Mouse (Mus musculus) frontal cortex, adult (tissue): ENCODE measurements at regions not wholly inside any gene's neighbourhood (a gene's known extent, or its start where the extent isn't known, plus 50 kb on each side); places are given as distances from the start of the nearest gene placed in this dataset.
"Not testable (repeated sequence)": the region's sequence is repeated elsewhere in the genome, so short reads cannot be mapped to it uniquely, and the experiment has no call there.

Experiments
- ATAC-seq: cut with Nextera tagmentation; 2 replicates; pipeline ENCODE4 v1.9.2; 2017; ENCODE audit warnings: mild to moderate bottlenecking, moderate library complexity, mixed read lengths; ENCODE audit not compliant: low TSS enrichment

DNA sequence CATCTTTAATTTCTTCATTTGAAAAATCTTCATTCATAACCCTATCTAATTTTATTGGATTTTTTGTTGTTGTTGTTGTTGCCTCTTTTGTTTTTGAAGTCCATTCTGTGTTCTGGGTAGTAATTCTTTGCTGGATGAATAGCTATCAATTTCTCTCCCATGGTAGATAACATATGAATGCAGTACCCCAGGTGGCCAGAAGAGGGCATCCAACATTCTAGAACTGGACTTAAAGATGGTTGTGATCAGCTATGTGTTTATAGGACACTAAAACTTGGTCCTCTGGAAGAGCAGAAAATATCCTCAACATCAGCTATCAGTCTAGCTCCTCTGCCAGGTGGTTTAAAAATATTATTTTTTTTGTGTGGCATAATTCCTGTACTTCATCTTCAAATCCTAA lies 73.0 kb downstream of the Prl2c3 start:
- ATAC-seq: not testable (repeated sequence)

GRCm38 (mm10) chr13:12717972-12718546 lies 81.8 kb downstream of the Prl2c3 start:
- ATAC-seq: not testable (repeated sequence)

DNA sequence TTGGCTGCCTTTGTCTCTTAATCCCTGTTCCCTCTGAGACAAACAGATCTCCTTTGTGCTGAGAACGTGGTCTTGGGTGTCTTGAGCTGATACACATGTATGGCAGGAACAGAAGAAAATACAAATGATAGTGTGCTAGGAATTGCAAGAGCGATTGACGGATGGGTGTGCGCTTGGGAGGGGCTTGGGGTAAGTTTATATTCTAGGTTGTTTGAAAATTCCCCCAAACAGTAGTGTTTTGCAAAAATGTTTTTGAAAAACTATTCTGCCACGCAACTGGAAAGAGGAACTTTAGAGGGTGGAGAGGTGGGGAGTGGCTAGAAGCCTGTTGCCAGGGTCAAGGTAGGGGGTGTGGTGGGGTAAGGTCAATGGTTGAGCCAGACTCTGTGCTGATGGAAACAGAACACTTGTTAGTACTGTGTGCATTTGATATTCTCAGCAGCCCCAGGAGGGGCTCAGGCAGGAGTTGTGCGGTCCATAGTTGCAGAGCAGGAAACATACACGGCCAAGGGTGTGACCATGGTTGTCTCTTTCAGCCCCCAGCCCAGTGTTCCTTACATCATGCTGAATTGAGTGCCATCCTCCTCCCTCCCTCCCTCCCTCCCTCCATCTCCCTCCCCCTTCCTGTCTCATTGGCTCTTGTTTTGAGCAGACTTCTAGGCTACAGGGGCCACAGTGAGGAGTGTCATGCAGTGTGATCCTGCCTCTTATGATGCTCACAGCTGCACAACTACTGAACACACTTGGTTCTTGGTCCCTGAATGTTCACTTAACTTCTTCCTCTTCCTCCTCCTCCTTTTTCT lies 88.2 kb downstream of the Prl2c3 start:
- ATAC-seq: no peak

DNA sequence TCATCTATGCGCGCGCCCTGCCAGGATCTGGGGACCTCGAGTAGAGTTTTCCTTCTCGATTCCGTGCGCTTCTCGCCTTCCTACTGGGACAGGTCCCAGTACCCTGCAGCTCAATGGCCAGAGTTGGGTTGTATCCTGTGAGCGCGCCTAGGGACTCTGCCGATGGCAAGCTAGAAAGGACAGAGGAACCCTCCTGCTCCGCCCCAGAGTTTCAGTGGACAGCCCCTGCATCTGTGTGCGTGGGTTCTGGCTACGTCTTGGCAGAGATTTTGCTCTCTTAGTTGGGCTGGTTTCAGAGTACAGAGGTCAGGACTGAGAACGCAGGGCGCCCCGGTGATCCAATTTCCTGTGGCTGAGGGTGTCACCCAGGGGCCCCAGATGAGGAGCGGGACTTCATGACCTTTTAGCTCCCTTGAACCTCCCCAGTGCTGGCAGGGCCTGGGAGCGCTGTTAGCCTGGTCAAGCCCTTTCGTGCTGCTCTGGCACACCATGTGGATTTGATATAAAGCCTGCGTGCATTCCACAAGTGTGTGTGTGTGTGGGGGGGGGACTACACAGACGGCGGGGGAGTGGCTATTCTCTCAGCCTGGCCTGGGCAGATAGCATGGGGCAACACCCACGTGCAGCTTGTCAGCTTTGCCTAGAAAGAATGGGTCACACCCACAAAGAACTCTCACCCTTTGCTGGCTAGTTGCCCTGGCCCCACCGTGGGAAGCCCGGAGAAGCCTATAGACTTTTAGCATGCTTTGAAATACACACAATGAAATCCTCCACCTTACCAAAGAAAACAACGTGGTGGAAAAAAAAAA lies 96.9 kb downstream of the Prl2c3 start:
- not testable (repeated sequence) for ATAC-seq

- peak; percentile 82 for ATAC-seq
Measured at GRCm38 (mm10) chr13:12702111-12702803, 97.6 kb downstream of the Prl2c3 start.

GRCm38 (mm10) chr13:12693593-12694118 lies 106.2 kb downstream of the Prl2c3 start:
- not testable (repeated sequence) for ATAC-seq

- ATAC-seq: peak; percentile 88
Measured at GRCm38 (mm10) chr13:12688778-12689177, 111.1 kb downstream of the Prl2c3 start.

GRCm38 (mm10) chr13:12688149-12688548 lies 111.7 kb downstream of the Prl2c3 start:
- not testable (repeated sequence) for ATAC-seq

- not testable (repeated sequence) for ATAC-seq
Measured at GRCm38 (mm10) chr13:12680954-12681571, 115.4 kb downstream of the Ero1lb start.

- ATAC-seq: peak; percentile 38; the same call in 1 of the 2 replicates
Measured at GRCm38 (mm10) chr13:12680283-12680953, 114.7 kb downstream of the Ero1lb start.

DNA sequence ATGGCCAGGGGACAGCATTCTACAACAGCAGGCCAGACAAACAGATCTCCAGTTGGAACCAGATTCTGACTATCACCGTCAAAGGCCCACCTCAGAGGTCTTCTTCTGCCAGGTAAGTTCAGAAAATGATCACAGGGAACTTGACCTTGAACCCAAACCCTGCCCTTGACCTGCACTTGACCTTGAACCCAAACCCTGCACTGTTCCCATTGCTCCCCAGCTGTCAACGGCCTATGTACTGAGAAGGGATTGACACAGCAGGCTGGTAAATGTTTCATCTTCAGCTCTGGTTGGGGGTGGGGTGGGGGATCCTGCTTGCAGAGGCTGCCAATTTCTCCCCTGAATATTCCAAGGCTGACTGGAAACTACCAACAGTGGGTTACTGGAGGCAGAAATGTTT lies 111.7 kb downstream of the Ero1lb start:
- ATAC-seq: no peak

- ATAC-seq: not testable (repeated sequence)
Measured at GRCm38 (mm10) chr13:12671011-12671410, 105.3 kb downstream of the Ero1lb start.

- ATAC-seq: not testable (repeated sequence)
Measured at GRCm38 (mm10) chr13:12668742-12669141, 103.1 kb downstream of the Ero1lb start.

DNA sequence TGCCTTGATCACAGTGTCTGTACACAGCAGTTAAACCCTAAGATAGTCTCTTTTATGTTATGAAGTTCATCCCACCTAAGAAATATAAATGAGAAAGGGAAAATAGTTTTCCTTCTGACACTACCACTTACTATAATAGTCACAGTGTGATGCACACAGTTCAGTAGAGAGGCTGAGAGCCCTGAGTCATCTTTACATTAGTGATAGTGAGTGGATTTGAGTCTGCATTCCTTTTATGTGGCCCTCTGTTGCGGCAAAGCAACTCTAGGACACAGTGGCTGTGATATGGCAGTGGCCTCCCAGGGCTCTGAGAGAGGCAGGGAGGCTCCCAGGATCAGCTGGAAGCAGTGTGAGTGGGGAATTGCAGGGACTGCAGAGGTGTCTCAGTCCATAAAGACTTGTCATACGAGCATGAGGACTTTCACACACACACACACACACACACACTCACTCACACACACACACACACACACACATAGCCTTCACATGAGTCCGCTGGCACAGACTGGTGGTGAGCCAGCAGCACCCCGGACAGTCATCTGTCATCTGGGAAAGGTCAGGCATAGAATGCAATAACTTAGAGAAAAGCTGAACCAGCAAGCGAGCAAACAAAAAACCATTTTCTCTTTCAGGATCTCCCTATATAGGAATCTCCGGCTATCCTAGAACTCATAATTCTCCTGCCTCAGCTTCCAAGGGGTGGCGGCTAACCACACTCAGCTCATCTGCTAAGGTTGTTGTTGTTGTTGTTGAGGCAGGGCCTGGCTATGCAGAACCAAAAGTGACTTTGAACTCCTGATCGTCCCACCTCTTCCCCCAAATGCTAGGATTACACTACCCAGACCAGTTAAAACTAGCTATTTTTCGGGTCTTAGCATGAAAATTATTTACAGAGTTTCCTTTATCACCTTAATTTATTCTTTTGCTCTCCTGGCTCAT lies 102.3 kb downstream of the Ero1lb start:
- peak; percentile 65; the same call in 1 of the 2 replicates for ATAC-seq

GRCm38 (mm10) chr13:12666050-12666449 lies 100.4 kb downstream of the Ero1lb start:
- ATAC-seq: not testable (repeated sequence)
